Mouse (Mus musculus) T-helper 17 cell (primary cell): ENCODE results near the gene Tmem245.

Source experiments
- in situ Hi-C, 2 experiments: fragments of 300-600 bp; cut with MboI, MseI; formaldehyde crosslinking; loops; 1 replicate in 1 of 2; 2 replicates in 1 of 2; pipeline ENCODE4 v1.15.1; 2025; ENCODE audit warnings: high pct_unique_total_duplicates in 2 of 2

The Tmem245 gene

DNA sequence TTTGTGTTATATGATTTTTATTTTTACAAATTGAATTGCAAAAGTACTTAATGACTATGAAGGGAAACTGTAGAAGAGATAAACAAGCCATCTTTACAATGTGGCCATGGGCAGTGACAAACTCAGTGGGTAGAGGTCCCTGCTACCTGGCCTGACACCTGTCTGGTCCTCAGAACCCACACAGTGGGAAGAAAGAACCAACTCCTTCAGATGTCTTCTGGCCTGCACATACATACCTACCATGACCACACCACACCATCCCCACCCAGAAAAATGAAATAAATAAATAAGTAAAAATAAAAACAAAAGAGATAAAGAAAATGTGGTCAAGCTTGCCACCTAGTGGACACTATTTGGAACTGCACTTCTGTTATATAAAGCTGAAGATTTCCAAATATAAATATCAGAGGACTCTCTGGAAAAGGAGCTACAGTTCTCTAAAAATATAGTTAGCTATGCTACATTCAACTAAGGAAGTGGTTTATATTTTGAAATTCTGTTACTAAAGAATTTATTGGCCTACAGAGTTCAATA, 127.2 kb downstream of the Tmem245 start:
- in situ Hi-C loops = loop anchor here in 1 of 2 experiments (10.0 kb wide), 1 partner anchor 965 kb away; no protein-coding TSS in a partner anchor
